In the genomic region with DNA sequence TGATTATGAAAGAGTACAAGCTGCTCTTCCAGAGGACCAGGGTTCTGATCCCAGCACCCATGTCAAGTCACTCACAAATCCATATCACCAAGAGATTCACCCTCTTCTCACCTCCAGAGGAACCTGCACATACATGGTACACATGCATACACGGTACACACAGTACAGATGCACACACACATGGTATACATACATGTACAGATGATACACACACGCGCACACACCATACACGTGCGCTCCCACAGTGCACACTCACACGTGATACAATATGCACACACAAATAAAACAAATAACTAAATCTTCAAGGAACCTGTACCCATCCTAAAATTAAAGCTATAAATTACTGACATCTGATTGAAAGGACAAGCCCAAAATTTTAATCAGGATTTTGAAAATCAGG, we compare ENCODE assay signal across 23 mouse cellular contexts. TPM values are rescaled to one million over a fixed set of nuclear protein-coding genes. Genes with fewer than 3 reads are reported as not detected.
DNase-seq lines count a peak whose midpoint lies in the region; ATAC-seq and TF ChIP-seq lines count a peak whose summit lies in the region.
"Had no signal": no experiment of that assay in that cellular context is flagged by ENCODE, and none has a peak within 500 bp of the region (broad histone marks: within the 10 kb centered on the region; RNA-seq: fewer than 3 reads in every experiment).

No protein-coding gene starts in this region.

- DNase-seq in liver: no peak
- DNase-seq in CH12.LX (ENCODE audit: extremely low read depth): no peak
- no peak for DNase-seq in adrenal gland, postnatal 4 days (ENCODE audit: low spot score in 2 of 2)
- DNase-seq: adrenal gland, adult 2 months; adrenal gland, postnatal 10 days; adrenal gland, postnatal 25 days; B cell, adult 2 months; cerebellum, adult 11-12 months; cerebellum, adult 2 months; cerebellum, adult 9-10 months; cerebellum, postnatal 10 days; cerebellum, postnatal 25 days; forebrain, postnatal 0 days had no signal

- TF ChIP-seq RAD21 in CH12.LX (IDR thresholded peaks at IDR 0.05; ENCODE audit: low read depth, low read length): no peak

- H3K4me3 ChIP-seq in liver, embryonic 12.5 days: no peak overlapping the region
- H3K4me3 ChIP-seq in CH12.LX (replicated peaks in 1 of 3; ENCODE audit: low read depth in 2 of 3, low read length in 2 of 3, poor library complexity in 1 of 3): no peak overlapping the region
- H3K4me3 ChIP-seq in myocyte: no peak overlapping the region
- H3K4me3 ChIP-seq: embryonic facial prominence, embryonic 10.5 days; embryonic facial prominence, embryonic 12.5 days; forebrain, embryonic 13.5 days; forebrain, embryonic 15.5 days had no signal

- peaks cover 73% of the 10 kb centered on the region for H3K36me3 ChIP-seq in liver, embryonic 12.5 days
- H3K36me3 ChIP-seq in CH12.LX (replicated peaks in 1 of 2; ENCODE audit: control insufficient read depth in 1 of 2, insufficient read depth in 1 of 2, low read length in 1 of 2) (peaks cover 35 to 47% of the 10 kb centered on the region in 2 experiments), myocyte (ENCODE audit: control insufficient read depth, insufficient read depth) (peaks cover 4% of the 10 kb centered on the region)

- H3K27ac ChIP-seq in liver, embryonic 12.5 days: peak overlapping the region; percentile 2; the same call in 1 of the 2 replicates
- H3K27ac ChIP-seq in CH12.LX (ENCODE audit: insufficient read depth, low read depth): no peak overlapping the region
- H3K27ac ChIP-seq: embryonic facial prominence, embryonic 10.5 days; embryonic facial prominence, embryonic 12.5 days; forebrain, embryonic 13.5 days; forebrain, embryonic 15.5 days had no signal

- H3K79me2 ChIP-seq in CH12.LX (replicated peaks; ENCODE audit: control insufficient read depth, extremely low read depth, insufficient read depth, poor library complexity, severe bottlenecking) (no peaks in the 10 kb centered on the region), myocyte (ENCODE audit: control insufficient read depth, insufficient read depth) (no peaks in the 10 kb centered on the region)

- no peak for TF ChIP-seq EP300 in CH12.LX (IDR thresholded peaks at IDR 0.05; ENCODE audit: low read length)

- WGBS in liver, embryonic 12.5 days (ENCODE audit: insufficient replicate concordance): 88% methylated on average over 6 of the region's 6 CpGs

- H3K4me1 ChIP-seq in liver, embryonic 12.5 days: peaks cover 52% of the 10 kb centered on the region
- H3K4me1 ChIP-seq in CH12.LX (ENCODE audit: control insufficient read depth in 1 of 2, insufficient read depth in 2 of 2): no peaks in the 10 kb centered on the region

- TF ChIP-seq POLR2A in CH12.LX (IDR thresholded peaks at IDR 0.05; ENCODE audit: low read depth, low read length) (no peak), myocyte (IDR thresholded peaks at IDR 0.05; ENCODE audit: insufficient read length, low read depth) (no peak)

- no peak for TF ChIP-seq CTCF in CH12.LX (conservative IDR thresholded peaks at IDR 0.05 in 1 of 2, IDR thresholded peaks at IDR 0.05 in 1 of 2; ENCODE audit: low read depth in 2 of 2, low read length in 2 of 2)

- dilution Hi-C loops in CH12.LX (cut with MboI; ENCODE audit: extremely low pct_ligation_motif_present, extremely low pct_unique_long_range_greater_than_20kb, low sequenced_read_pairs): no loop called here

- in situ Hi-C loops in CH12.LX (cut with MboI; ENCODE audit: low pct_ligation_motif_present, low pct_unique_long_range_greater_than_20kb, low sequenced_read_pairs): no loop called here

- no peaks in the 10 kb centered on the region for H3K27me3 ChIP-seq in liver, embryonic 12.5 days (replicated peaks)
- no peaks in the 10 kb centered on the region for H3K27me3 ChIP-seq in CH12.LX (replicated peaks)
- H3K27me3 ChIP-seq in myocyte (ENCODE audit: control insufficient read depth, insufficient read depth, insufficient read length): no peaks in the 10 kb centered on the region
- H3K27me3 ChIP-seq: embryonic facial prominence, embryonic 12.5 days; forebrain, embryonic 13.5 days; forebrain, embryonic 15.5 days had no signal

- no peak for ATAC-seq in liver, embryonic 12.5 days
- ATAC-seq: CD4-positive, CD25-positive, alpha-beta regulatory T cell, adult 4 months; forebrain, embryonic 13.5 days; forebrain, embryonic 15.5 days; forebrain, postnatal 0 days had no signal

- H3ac ChIP-seq in myocyte (ENCODE audit: control insufficient read depth, insufficient read length): no peak overlapping the region

- no peak overlapping the region for H3K4me2 ChIP-seq in liver, embryonic 12.5 days
- H3K4me2 ChIP-seq in CH12.LX (ENCODE audit: insufficient read depth, low read depth, poor library complexity, severe bottlenecking) (no peak overlapping the region), myocyte (ENCODE audit: low read depth) (no peak overlapping the region)
- H3K4me2 ChIP-seq: embryonic facial prominence, embryonic 12.5 days; forebrain, embryonic 13.5 days; forebrain, embryonic 15.5 days had no signal

- no peaks in the 10 kb centered on the region for H3K9me3 ChIP-seq in liver, embryonic 12.5 days (replicated peaks)
- no peaks in the 10 kb centered on the region for H3K9me3 ChIP-seq in CH12.LX (replicated peaks; ENCODE audit: low read length)
- H3K9me3 ChIP-seq: embryonic facial prominence, embryonic 10.5 days; embryonic facial prominence, embryonic 12.5 days; forebrain, embryonic 13.5 days; forebrain, embryonic 15.5 days had no signal

- no peak overlapping the region for H3K9ac ChIP-seq in liver, embryonic 12.5 days
- H3K9ac ChIP-seq in CH12.LX (ENCODE audit: insufficient read depth, low read depth): no peak overlapping the region
- H3K9ac ChIP-seq: embryonic facial prominence, embryonic 12.5 days; forebrain, embryonic 13.5 days; forebrain, embryonic 15.5 days; forebrain, postnatal 0 days had no signal

TF ChIP-seq in CH12.LX, 34 proteins besides CTCF, POLR2A, EP300 and RAD21:
- TF ChIP-seq KAT2A (IDR thresholded peaks at IDR 0.05; ENCODE audit: insufficient replicate concordance, low read length): no peak
- TF ChIP-seq NELFE (IDR thresholded peaks at IDR 0.05; ENCODE audit: low read depth, low read length): no peak
- 0 out of 2 replicates have a peak, but pooled peaks have one; percentile 58 for TF ChIP-seq POLR2AphosphoS2 (IDR thresholded peaks at IDR 0.05; ENCODE audit: low read depth, low read length)
- TF ChIP-seq TBP (conservative IDR thresholded peaks at IDR 0.05; ENCODE audit: low read depth, low read length): no peak
- TF ChIP-seq MAZ (IDR thresholded peaks at IDR 0.05; ENCODE audit: low read depth, low read length): no peak

TF ChIP-seq in myocyte, 11 proteins besides CTCF, POLR2A, EP300 and RAD21:
- TF ChIP-seq POLR2AphosphoS2 (IDR thresholded peaks at IDR 0.05; ENCODE audit: insufficient read length, low read depth): peak; percentile 67
- no peak for TF ChIP-seq REST (IDR thresholded peaks at IDR 0.05; ENCODE audit: insufficient read depth, insufficient read length)
- no peak for TF ChIP-seq MYOD1 (IDR thresholded peaks at IDR 0.05; ENCODE audit: control insufficient read depth in 1 of 3, insufficient read length in 2 of 3, low read depth in 2 of 3)
TF ChIP-seq in myocyte: peak in this region for 1.

RNA-seq across cellular contexts. Expression of a gene that starts 10.9 kb away (rescaled TPM):
- polyA plus RNA-seq in liver, embryonic 12.5 days (2016; fragmentation: Nextera tagmentation; extraction: Ambion mirVana): 38.3 and 39.8 TPM in 2 replicates
- not detected in 2 replicates for total RNA-seq in CH12.LX (2012; rRNA removed)
- not detected in 2 replicates for total RNA-seq in CH12.LX (2014; rRNA removed)
- polyA plus RNA-seq in CH12.LX (2012; ENCODE audit: insufficient read length, low read depth): 0.09 and 0.11 TPM in 2 replicates
- 6.6 TPM for polyA plus RNA-seq in myocyte (2012; fragmentation: generic; extraction: Trizol)
- 10 to 100 TPM; 74.6 to 83.4 TPM for total RNA-seq in adrenal gland, postnatal 4 days (2021)
- polyA plus RNA-seq: CD4-positive, CD25-positive, alpha-beta regulatory T cell, adult 4 months had no signal

RNA-seq across cellular contexts. Expression of a gene that starts 14.7 kb away (rescaled TPM):
- 110 TPM in 2 replicates for polyA plus RNA-seq in liver, embryonic 12.5 days (2016; fragmentation: Nextera tagmentation; extraction: Ambion mirVana)
- total RNA-seq in CH12.LX (2012; rRNA removed) (104 and 107 TPM in 2 replicates), CH12.LX (2014; rRNA removed) (15.7 and 24.9 TPM in 2 replicates)
- polyA plus RNA-seq in CH12.LX (2012; ENCODE audit: insufficient read length, low read depth) (309 and 372 TPM in 2 replicates), myocyte (2012; fragmentation: generic; extraction: Trizol) (119 TPM)
- 100 to 1,000 TPM in 1 of 2 experiments, 10 to 100 TPM in 1; 92.4 to 101 TPM for total RNA-seq in adrenal gland, postnatal 4 days (2021)

RNA-seq across cellular contexts. Expression of a gene that starts 14.8 kb away (rescaled TPM):
- 24.3 and 27.1 TPM in 2 replicates for polyA plus RNA-seq in liver, embryonic 12.5 days (2016; fragmentation: Nextera tagmentation; extraction: Ambion mirVana)
- 34.2 and 40.8 TPM in 2 replicates for total RNA-seq in CH12.LX (2012; rRNA removed)
- 25.4 and 26.4 TPM in 2 replicates for total RNA-seq in CH12.LX (2014; rRNA removed)
- 35.3 and 36.0 TPM in 2 replicates for polyA plus RNA-seq in CH12.LX (2012; ENCODE audit: insufficient read length, low read depth)
- polyA plus RNA-seq in myocyte (2012; fragmentation: generic; extraction: Trizol): 9.1 TPM
- 10 to 100 TPM; 13.0 to 13.1 TPM for total RNA-seq in adrenal gland, postnatal 4 days (2021)

RNA-seq across cellular contexts. Expression of a gene that starts 22.9 kb away (rescaled TPM):
- polyA plus RNA-seq in liver, embryonic 12.5 days (2016; fragmentation: Nextera tagmentation; extraction: Ambion mirVana): 33.0 and 34.9 TPM in 2 replicates
- total RNA-seq in CH12.LX (2012; rRNA removed) (not detected in 2 replicates), CH12.LX (2014; rRNA removed) (not detected in 2 replicates)
- polyA plus RNA-seq in CH12.LX (2012; ENCODE audit: insufficient read length, low read depth) (not detected in 2 replicates), myocyte (2012; fragmentation: generic; extraction: Trizol) (0.05 TPM)
- under 1 TPM in 1 of 2 experiments, not detected in 1; 0.59 TPM for total RNA-seq in adrenal gland, postnatal 4 days (2021)
- total RNA-seq: adrenal gland, adult 2 months; adrenal gland, postnatal 25 days; ES-E14; forebrain, postnatal 0 days had no signal
- polyA plus RNA-seq: adrenal gland, adult 2 months; CD4-positive, CD25-positive, alpha-beta regulatory T cell, adult 4 months; embryonic facial prominence, embryonic 10.5 days; embryonic facial prominence, embryonic 12.5 days; embryonic facial prominence, embryonic 14.5 days; forebrain, embryonic 11.5 days; forebrain, embryonic 13.5 days; forebrain, embryonic 15.5 days; forebrain, postnatal 0 days had no signal

RNA-seq across cellular contexts. Expression of a gene that starts 27.0 kb away (rescaled TPM):
- polyA plus RNA-seq in liver, embryonic 12.5 days (2016; fragmentation: Nextera tagmentation; extraction: Ambion mirVana): 11.5 and 12.4 TPM in 2 replicates
- 0.38 TPM in 1 of 2 replicates, not detected in the other for total RNA-seq in CH12.LX (2012; rRNA removed)
- total RNA-seq in CH12.LX (2014; rRNA removed): not detected in 2 replicates
- polyA plus RNA-seq in CH12.LX (2012; ENCODE audit: insufficient read length, low read depth): not detected in 2 replicates
- 3.6 TPM for polyA plus RNA-seq in myocyte (2012; fragmentation: generic; extraction: Trizol)
- 10 to 100 TPM; 18.3 to 20.9 TPM for total RNA-seq in adrenal gland, postnatal 4 days (2021)
- polyA plus RNA-seq: CD4-positive, CD25-positive, alpha-beta regulatory T cell, adult 4 months had no signal
